Mouse (Mus musculus) fibroblast of lung, adult 2 months (primary cell): ENCODE measurements around the gene Slc27a5.
A peak's percentile ranks its signal among the peaks of the same experiment; 100 is the strongest.

ENCODE experiments used
- DNase-seq: peaks from one replicate; pipeline ENCODE4 v3.0.0-alpha.2; 2011; ENCODE audit warnings: low read depth

Gene Slc27a5

DNA sequence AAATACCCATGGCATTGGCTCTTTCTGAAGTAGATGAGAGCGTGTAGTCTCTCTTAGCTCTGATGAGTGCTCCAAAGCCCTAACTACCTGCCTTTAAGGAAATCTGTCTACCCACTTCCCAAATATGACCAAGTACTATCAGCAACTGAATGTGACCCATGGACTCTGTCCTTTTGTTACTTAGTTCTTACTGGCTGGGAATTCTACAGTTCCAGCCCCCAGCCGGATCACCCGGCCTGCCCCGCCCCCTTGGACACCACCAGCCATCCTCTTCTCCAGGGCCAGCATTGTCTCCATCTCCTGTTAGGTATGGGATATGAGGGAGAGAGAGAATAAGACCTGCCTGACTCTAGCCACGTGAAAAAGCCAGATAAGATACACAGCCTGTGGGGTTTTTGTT lies at the start of gene Slc27a5:
Gene Slc27a5, minus strand, starts transcription at position 140 of the 400 bp plus-strand sequence.
- DNase-seq: no peak

DNA sequence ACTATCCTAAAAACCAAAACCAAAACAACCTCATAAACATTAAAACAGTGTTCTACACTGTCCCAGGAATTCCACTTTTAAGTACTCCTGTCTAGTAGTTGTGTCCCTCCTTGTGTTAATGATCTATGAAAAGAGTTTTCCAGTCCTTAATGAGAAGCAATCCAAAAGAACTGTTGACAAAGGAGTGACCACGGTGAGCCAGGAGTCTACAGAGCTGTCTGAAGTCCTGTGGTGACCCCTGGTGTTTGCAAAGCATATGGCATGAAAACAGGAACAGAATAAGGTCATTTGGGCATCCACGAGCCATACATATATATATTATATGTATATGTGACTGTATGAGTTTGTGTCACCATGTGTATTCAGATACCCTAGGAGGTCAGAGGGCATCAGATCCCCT lies 48.1 kb upstream of the Slc27a5 start:
- DNase-seq: no peak

DNA sequence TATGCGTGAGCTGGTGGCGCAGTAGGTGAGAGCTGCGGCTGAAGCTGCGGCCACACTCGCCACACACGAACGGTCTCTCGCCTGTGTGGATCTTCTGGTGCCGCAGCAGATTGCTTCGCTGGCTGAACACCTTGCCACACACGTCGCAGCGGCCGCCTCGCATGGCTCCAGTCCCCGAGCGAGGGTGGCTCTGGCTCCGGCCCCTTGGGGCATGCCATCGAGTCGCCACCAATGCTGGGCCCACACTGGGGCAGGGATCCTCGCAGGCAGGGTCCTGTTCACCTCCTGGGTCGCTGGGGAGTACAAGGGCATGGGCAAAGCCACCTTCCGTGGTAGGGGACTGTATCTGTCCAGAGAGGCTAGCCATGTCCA lies 46.2 kb upstream of the Slc27a5 start:
- DNase-seq: no peak

- no peak for DNase-seq
Observed at GRCm38 (mm10) chr7:13043445-13044253, 45.7 kb upstream of the Slc27a5 start.

GRCm38 (mm10) chr7:13043120-13043444 lies 45.1 kb upstream of the Slc27a5 start:
- DNase-seq: no peak

DNA sequence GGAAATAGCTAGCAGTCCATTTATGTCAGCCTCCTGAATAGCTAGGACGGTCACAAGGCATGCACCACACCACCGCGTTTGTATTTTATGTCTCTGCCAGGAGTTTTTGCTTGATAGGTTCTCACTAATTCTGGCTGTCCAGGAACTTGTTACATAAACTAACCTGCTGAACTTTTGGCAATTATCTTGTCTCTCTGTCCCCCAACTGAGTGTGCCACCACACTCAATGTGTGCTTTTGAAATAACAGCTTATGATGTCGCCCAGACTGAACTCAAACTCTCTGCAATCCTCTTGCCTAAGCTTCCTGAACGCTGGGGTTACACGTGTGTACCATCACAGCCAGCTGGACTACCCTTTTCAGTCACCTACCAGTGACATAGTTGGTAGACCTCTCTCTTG lies 44.5 kb upstream of the Slc27a5 start:
- no peak for DNase-seq

GRCm38 (mm10) chr7:13041256-13041655 lies 43.3 kb upstream of the Slc27a5 start:
- no peak for DNase-seq

DNA sequence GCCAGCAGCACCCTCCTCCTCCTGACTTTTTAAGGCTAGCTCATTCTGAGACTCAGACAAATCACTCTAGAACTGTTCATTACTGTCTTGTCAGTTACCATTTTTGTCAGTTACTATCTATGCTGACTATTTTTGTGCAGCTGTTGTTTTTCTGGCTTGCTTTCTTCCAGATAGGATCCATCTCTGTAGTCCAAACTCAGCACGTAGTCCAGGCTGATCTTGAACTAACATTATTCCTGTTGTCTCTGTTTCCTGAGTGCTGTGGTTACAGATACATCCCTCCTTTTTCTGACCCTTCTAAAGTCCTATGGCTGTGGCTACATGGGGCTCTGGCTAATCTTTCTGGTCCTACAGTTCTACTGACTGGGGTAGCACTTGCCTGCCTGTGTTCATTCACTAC lies 41.2 kb upstream of the Slc27a5 start:
- DNase-seq: no peak

DNA sequence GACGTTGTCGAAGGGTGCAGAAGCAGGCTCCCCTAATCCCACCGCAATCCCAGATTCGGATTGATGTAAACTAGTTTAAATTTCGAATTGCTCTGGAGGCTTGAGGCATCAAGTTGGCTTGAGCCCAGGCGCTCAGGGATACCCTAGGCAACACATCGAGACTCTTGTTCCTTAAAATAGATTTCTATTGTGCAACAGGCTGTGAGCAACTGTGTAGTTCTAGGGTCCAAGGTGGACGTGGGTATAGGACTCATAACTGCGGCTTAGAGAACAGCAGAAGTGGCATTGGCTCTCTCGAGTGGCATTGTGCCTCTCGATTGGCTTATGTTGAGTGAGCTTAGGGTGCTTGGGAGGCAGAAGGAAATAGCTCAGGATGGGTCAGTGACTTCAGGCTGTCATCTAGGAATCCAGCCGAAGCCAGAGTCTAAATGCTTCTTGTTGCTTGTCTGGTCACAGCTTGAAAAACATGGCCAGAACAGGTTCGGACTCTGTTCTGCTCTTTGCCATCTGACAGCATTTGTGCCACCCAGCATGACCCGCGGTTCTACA lies 40.7 kb upstream of the Slc27a5 start:
- DNase-seq: no peak

- peak; percentile 91 for DNase-seq
Observed at GRCm38 (mm10) chr7:13037901-13038555, 40.0 kb upstream of the Slc27a5 start, which contains the start of gene Ube2m. Ube2m (minus strand) TSS chr7:13038275.

- DNase-seq: no peak
Observed at GRCm38 (mm10) chr7:13037366-13037765, 39.4 kb upstream of the Slc27a5 start.

DNA sequence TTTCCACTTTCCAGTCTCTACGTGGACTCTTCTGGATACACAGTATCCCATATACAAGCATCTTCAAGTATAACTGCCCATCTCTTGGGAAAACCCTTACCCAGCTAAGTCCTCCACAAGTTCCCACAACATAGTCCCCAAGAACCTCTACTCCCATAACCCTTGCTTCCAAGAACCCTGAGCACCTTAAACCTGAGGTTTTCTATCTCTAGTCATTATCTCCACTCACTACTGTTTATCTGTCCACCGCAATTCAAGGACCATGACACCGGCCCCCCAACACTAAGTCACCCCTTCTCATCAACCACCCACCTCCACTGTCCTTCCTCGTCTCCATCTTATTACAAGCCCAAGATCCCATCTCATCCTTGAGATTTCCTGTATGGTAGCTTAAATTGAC lies 38.8 kb upstream of the Slc27a5 start:
- no peak for DNase-seq

DNA sequence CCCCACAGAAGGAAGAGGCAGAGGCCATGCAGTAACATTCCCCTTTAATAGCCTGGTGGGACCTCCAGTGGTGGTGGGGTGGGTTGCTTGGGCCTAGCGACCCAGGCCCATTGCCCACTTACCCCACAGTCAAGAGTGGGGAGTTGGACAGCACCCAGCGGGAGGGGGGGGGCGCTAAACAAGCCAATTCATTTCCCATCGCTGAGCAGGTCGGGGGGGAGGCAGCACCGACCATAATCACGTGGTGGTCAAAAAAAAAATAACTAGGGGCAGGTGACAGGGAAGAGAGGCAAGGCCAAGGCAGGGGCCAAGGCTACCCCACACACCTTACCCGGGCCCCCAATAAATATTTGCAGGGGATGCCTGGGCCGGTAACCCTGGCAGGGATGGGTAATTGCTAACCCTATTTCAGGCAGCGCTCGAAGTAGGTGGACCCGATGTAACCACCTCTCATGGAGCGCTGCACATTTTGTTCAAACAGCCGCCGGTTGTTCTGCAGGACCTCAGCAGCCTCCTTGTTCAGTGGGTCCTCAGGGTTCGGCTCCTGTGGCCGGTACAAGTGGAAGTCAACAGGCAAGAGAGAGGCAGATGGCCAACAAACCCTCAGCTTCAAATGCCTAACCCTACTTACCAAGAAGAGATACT lies 37.3 kb upstream of the Slc27a5 start:
- no peak for DNase-seq

DNA sequence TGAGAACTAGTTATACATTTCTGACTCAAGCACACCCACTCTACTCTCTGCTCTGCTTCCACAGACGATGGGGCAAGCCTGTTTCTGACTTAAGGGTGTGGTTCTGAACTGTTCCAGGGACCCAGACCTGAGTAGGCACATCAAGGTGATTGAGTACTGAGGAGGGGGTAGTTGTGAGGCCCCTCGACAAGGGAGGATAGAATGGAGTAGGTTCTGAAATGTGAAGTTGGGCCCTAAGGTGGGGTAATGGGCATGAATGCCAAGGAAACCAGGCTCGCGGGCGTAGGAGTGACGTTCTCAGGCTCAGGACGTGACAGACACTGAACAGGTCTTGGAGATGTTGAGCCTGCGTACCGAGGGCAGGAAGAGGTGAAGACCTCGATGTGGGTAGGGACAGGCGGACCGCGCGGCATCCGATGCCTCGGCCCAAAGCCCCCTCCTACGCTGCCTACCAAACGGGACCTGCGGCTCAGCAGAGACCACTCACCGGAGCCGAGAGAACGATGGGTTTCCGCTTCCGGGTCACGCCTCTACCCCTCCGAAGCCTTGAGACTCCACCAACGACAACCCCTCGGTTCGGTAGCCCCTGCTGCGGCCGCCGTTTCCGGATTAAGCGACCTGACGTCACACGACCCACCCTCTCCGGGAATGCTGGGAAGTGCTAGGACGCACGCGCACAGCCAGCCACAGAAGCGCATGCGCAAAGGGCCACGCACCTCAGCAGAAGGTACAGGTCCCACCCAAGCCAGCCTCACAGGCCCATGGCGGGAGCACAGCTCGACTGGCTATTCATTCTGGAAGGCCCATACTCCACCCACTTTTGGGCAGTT lies 36.4 kb upstream of the Slc27a5 start, which contains the start of gene Chmp2a:
Gene Chmp2a, minus strand, starts transcription at position 660 of the 830 bp plus-strand sequence.
- DNase-seq: peak; percentile 86

- no peak for DNase-seq
Observed at GRCm38 (mm10) chr7:13033451-13034147, 35.6 kb upstream of the Slc27a5 start.

DNA sequence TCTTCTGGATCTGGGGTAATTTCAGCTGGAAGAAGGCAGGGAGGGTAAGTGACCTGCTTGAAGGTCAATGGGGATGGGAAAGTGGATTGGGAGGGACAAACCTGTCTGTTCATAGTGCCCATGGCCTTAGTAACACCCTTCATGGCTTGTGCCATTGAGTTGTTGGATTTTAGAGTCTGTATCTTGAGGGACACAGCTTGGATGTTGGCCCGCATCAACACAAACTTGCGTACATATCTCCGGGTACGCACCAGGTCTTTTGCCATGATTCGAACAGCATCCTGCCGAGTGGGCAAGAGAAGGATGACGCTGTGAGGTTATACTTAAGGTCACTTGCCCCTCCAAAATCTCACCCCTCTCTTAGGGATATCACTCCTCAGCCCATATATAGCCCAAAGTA lies 34.5 kb upstream of the Slc27a5 start:
- no peak for DNase-seq

GRCm38 (mm10) chr7:13031983-13032382 lies 34.0 kb upstream of the Slc27a5 start:
- DNase-seq: no peak

- DNase-seq: no peak
Observed at GRCm38 (mm10) chr7:13031069-13031468, 33.1 kb upstream of the Slc27a5 start.

DNA sequence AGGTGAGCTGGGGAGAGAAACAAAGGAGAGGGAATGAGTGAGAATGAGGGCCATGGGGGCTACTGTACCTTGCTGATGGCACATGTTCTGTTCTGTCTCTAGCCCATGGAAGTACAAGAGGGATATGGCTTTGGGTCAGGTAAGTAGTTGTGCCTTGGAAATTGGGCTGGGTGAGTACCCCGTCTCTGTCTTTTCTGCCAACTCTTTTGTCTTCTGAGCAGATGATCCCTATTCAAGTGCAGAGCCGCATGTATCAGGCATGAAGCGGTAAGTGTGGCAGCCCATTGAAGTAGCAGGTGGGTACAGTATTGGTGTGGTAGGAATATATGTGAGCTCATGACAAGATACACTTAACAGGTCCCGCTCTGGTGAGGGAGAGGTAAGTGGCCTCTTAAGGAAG lies 31.0 kb upstream of the Slc27a5 start:
- DNase-seq: no peak

GRCm38 (mm10) chr7:13025511-13026112 lies 27.6 kb upstream of the Slc27a5 start:
- no peak for DNase-seq

DNA sequence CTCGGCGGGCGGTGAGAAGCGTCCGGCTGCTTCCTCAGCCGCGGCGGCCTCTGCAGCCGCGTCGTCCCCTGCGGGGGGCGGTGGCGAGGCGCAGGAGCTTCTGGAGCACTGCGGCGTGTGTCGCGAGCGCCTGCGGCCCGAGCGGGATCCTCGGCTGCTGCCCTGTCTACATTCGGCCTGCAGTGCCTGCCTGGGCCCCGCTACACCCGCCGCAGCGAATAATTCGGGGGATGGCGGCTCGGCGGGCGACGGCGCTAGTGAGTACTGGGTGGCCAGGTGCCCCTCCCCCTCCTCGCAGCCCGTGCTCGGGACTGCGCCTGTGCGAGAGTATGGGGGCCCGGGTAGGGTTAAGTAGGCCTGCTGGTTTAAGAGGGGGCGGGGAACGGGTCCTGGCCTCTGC lies 26.8 kb upstream of the Slc27a5 start:
- DNase-seq: no peak
